18 mouse cellular contexts compared by ENCODE assay signal in the genomic region with DNA sequence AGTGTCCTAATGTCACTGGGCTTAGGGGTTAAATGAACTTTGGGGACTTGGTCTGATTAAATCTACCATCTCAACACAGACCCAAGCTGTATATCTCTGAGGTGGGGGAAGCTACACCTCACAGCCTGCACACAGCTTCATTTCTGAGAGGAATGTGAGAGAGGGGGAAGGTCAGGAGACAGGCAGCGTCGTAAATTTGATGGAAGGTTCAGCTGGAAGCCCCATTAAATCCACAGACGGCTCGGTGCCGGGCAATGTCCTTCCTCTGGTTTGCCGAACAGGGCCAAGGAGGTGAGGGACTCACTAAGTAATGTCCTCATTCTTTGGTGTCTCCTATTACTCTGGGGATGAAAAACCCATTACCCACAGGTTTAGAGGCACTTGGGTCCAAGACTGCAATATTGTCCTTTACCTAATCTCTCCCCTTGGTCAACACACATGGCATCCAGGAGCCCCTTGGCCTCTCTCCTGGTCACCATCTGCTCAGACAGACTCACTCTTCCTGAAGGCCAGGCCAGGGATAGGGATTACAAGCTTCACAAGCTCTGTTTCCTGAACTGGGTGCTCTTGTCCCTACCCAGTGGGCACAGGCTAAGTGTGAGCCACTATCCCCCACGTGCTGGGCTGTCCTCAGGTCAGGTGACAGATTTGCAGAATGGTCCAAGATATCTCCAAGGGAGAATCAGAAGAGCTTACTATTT.
A peak's percentile ranks its signal among the peaks of the same experiment; 100 is the strongest.
DNase-seq lines count a peak whose midpoint lies in the region.
"Had no signal": no experiment of that assay in that cellular context is flagged by ENCODE, and none has a peak within 500 bp of the region (broad histone marks: within the 10 kb centered on the region; RNA-seq: fewer than 3 reads in every experiment).

No protein-coding gene starts in this region.

- peak; percentile 80 for DNase-seq in heart, adult 11 months
- no peak for DNase-seq in heart, postnatal 25 days (ENCODE audit: low spot score)
- peak; percentile 58 for DNase-seq in brain, adult 2 months (ENCODE audit: low read depth, low spot score)
- peak; percentile 73 for DNase-seq in cerebellum, adult 9-11 months
- peak; percentile 71 for DNase-seq in limb, embryonic 10.5 days (ENCODE audit: low spot score)
- no peak for DNase-seq in T-cell, adult 2 months (ENCODE audit: low spot score)
- no peak for DNase-seq in urinary bladder, postnatal 14 days (ENCODE audit: low spot score)
- DNase-seq in ovary, postnatal 14 days (ENCODE audit: low spot score), result no peak
- DNase-seq: B cell, adult 2 months; heart, postnatal 14 days; lung, adult 18-20 months; right cerebral cortex, postnatal 25 days; thymus, postnatal 36 days had no signal

- intact Hi-C loops in heart, postnatal 25 days (cut with DNase I), result no loop called here

- H3K27ac ChIP-seq in limb, embryonic 10.5 days, result peak overlapping the region; percentile 78
- H3K27ac ChIP-seq: forebrain, embryonic 15.5 days; heart, embryonic 10.5 days; macrophage; midbrain, embryonic 15.5 days had no signal

- H3K9me3 ChIP-seq in limb, embryonic 10.5 days (replicated peaks), result no peaks in the 10 kb centered on the region
- H3K9me3 ChIP-seq: forebrain, embryonic 15.5 days; heart, embryonic 10.5 days; midbrain, embryonic 15.5 days had no signal

- 9% methylated on average over 7 of the region's 7 CpGs for WGBS in limb, embryonic 10.5 days

- no peak overlapping the region for H3K4me3 ChIP-seq in limb, embryonic 10.5 days
- H3K4me3 ChIP-seq: forebrain, embryonic 15.5 days; heart, embryonic 10.5 days; midbrain, embryonic 15.5 days had no signal

- H3K27me3 ChIP-seq in limb, embryonic 10.5 days (ENCODE audit: low read depth, poor library complexity, severe bottlenecking), result no peaks in the 10 kb centered on the region
- H3K27me3 ChIP-seq: forebrain, embryonic 15.5 days; midbrain, embryonic 15.5 days; Patski had no signal

- H3K36me3 ChIP-seq in limb, embryonic 10.5 days, result peaks cover 18% of the 10 kb centered on the region
- H3K36me3 ChIP-seq: forebrain, embryonic 15.5 days; heart, embryonic 10.5 days; midbrain, embryonic 15.5 days had no signal

- peaks cover 86% of the 10 kb centered on the region for H3K4me1 ChIP-seq in limb, embryonic 10.5 days

Comparison
In these comparisons a context has a peak if more than half of its experiments do, and no peak if none do; other contexts are left out.
1. DNase-seq: peak in heart, adult 11 months (single experiment), brain, adult 2 months (single experiment), cerebellum, adult 9-11 months (single experiment) and limb, embryonic 10.5 days (single experiment); none in heart, postnatal 25 days (single experiment), T-cell, adult 2 months (single experiment), urinary bladder, postnatal 14 days (single experiment) and ovary, postnatal 14 days (single experiment).